Mouse (Mus musculus): ENCODE data around the gene Foxk1.

DNA sequence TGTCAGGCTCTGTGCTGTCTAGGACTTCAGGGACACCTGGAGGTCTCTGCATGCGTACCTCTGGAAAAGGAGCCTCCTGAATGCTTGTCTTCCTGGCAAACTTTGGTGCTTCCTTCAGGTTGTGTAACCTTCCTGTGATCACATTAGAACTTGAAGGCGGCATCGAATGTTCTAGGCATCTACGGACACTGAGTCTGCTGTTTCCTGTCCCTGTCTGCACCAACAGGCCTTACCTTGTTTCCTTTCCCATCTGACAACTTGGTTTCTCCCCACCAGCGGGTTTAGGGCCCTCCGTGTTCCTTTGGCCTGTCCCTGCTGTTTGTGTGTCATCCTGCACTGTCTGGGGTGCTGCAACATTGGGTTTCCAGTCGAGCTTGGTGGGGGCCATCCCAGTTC, 40.7 kb downstream of the Foxk1 start:
- TF ChIP-seq CTCF (conservative IDR thresholded peaks at IDR 0.05; ENCODE audit: low read length) = no peak
- TF ChIP-seq POU5F1 (IDR thresholded peaks at IDR 0.05; ENCODE audit: borderline replicate concordance, low read length) = no peak
- TF ChIP-seq NANOG (IDR thresholded peaks at IDR 0.05; ENCODE audit: borderline replicate concordance, low read length) = no peak

All from E14TG2a.4 (cell line).